Mouse (Mus musculus) forebrain, embryonic 15.5 days (tissue): ENCODE measurements around the gene St6galnac4. TPM values are rescaled to one million over a fixed set of nuclear protein-coding genes. Genes with fewer than 3 reads are reported as not detected.

Experiments used
- ATAC-seq: fragments of 200-750 bp; cut with Nextera tagmentation; replicated peaks from 2 replicates; pipeline ENCODE4 v1.8.0; 2017; ENCODE audit warnings: mild to moderate bottlenecking, moderate TSS enrichment, moderate library complexity
- H3K27ac ChIP-seq: fragments of 300-500 bp; sonication (generic); replicated peaks from 2 replicates; pipeline ENCODE4 v1.5.1; 2015; ENCODE audit warnings: mild to moderate bottlenecking, inconsistent platforms
- H3K27me3 ChIP-seq: fragments of 300-500 bp; sonication (generic); 2 replicates; pipeline ENCODE4 v1.6.1; 2015; ENCODE audit warnings: inconsistent platforms
- H3K36me3 ChIP-seq: fragments of 300-500 bp; sonication (generic); 2 replicates; pipeline ENCODE4 v1.6.1; 2015; ENCODE audit warnings: mild to moderate bottlenecking, inconsistent platforms
- H3K4me1 ChIP-seq: fragments of 300-500 bp; sonication (generic); 2 replicates; pipeline ENCODE4 v1.6.1; 2015; ENCODE audit warnings: inconsistent platforms
- H3K4me2 ChIP-seq: fragments of 300-500 bp; sonication (generic); replicated peaks from 2 replicates; pipeline ENCODE4 v1.6.1; 2015; ENCODE audit warnings: mild to moderate bottlenecking, inconsistent platforms
- H3K4me3 ChIP-seq: fragments of 300-500 bp; sonication (generic); 2 replicates; pipeline ENCODE4 v1.5.1; 2015; ENCODE audit warnings: mild to moderate bottlenecking, inconsistent platforms
- H3K9ac ChIP-seq: fragments of 300-500 bp; sonication (generic); replicated peaks from 2 replicates; pipeline ENCODE4 v1.6.1; 2015; ENCODE audit warnings: mild to moderate bottlenecking, inconsistent platforms
- H3K9me3 ChIP-seq: fragments of 300-500 bp; sonication (generic); 2 replicates; pipeline ENCODE4 v1.6.1; 2016; ENCODE audit warnings: inconsistent platforms
- WGBS: fragments of 180-500 bp; shearing (Covaris S2); methylation state at CpG from one replicate; pipeline ENCODE4 v1.1.7; 2015; ENCODE audit warnings: mixed read lengths; 5-methylcytosine and 5-hydroxymethylcytosine counted together
- polyA plus RNA-seq: library from polyadenylated mRNA; unstranded; fragments of >200 nt; fragmentation: Nextera tagmentation; extraction: Ambion mirVana; gene quantifications from 2 replicates; pipeline ENCODE4 v1.2.1, GENCODE M21; 2015

The St6galnac4 gene
- polyA plus RNA-seq, 1 experiment from 2014 or later: 26.4 TPM

GRCm38 (mm10) chr2:32590224-32590623 lies 3.3 kb downstream of the St6galnac4 start:
- no peaks in the 10 kb centered on the region for H3K9me3 ChIP-seq
- H3K27me3 ChIP-seq: no peaks in the 10 kb centered on the region
- WGBS: 84% methylated on average over 10 of the region's 10 CpGs
- peaks cover 27% of the 10 kb centered on the region for H3K4me1 ChIP-seq
- no peak overlapping the region for H3K9ac ChIP-seq
- H3K4me3 ChIP-seq: no peak overlapping the region
- no peak for ATAC-seq
- H3K36me3 ChIP-seq: no peaks in the 10 kb centered on the region
- H3K4me2 ChIP-seq: no peak overlapping the region
- no peak overlapping the region for H3K27ac ChIP-seq

GRCm38 (mm10) chr2:32591249-32591648 lies 4.4 kb downstream of the St6galnac4 start:
- Histone ChIP-seq H3K9me3 (no peaks in the 10 kb centered on the region), H3K4me2 (no peak overlapping the region), H3K9ac (no peak overlapping the region), H3K4me3 (no peak overlapping the region), H3K27ac (no peak overlapping the region), H3K27me3 (no peaks in the 10 kb centered on the region), H3K4me1 (peaks cover 29% of the 10 kb centered on the region), H3K36me3 (no peaks in the 10 kb centered on the region)
- WGBS: 79% methylated on average over 6 of the region's 6 CpGs
- no peak for ATAC-seq

- Histone ChIP-seq H3K27me3 (no peaks in the 10 kb centered on the region), H3K9me3 (no peaks in the 10 kb centered on the region), H3K4me2 (no peak overlapping the region), H3K27ac (peak overlapping the region; percentile 40), H3K4me1 (peaks cover 10% of the 10 kb centered on the region), H3K9ac (no peak overlapping the region), H3K36me3 (no peaks in the 10 kb centered on the region), H3K4me3 (no peak overlapping the region)
- 77% methylated on average over 13 of the region's 13 CpGs for WGBS
- no peak; the same call in 1 of the 2 replicates for ATAC-seq
Measured at GRCm38 (mm10) chr2:32596725-32597124, 9.8 kb downstream of the St6galnac4 start.

- Histone ChIP-seq H3K27ac (peak overlapping the region; percentile 40), H3K9me3 (no peaks in the 10 kb centered on the region), H3K27me3 (no peaks in the 10 kb centered on the region), H3K36me3 (no peaks in the 10 kb centered on the region), H3K4me3 (no peak overlapping the region), H3K4me2 (no peak overlapping the region), H3K9ac (no peak overlapping the region), H3K4me1 (peaks cover 10% of the 10 kb centered on the region)
- ATAC-seq: no peak
- WGBS: 95% methylated on average over 5 of the region's 5 CpGs
Measured at GRCm38 (mm10) chr2:32597248-32597647, 10.4 kb downstream of the St6galnac4 start.

GRCm38 (mm10) chr2:32597699-32598098 lies 10.8 kb downstream of the St6galnac4 start:
- no peak for ATAC-seq
- Histone ChIP-seq H3K27ac (no peak overlapping the region), H3K9me3 (no peaks in the 10 kb centered on the region), H3K4me2 (no peak overlapping the region), H3K9ac (no peak overlapping the region), H3K27me3 (no peaks in the 10 kb centered on the region), H3K36me3 (no peaks in the 10 kb centered on the region), H3K4me3 (no peak overlapping the region), H3K4me1 (peaks cover 14% of the 10 kb centered on the region)
- 88% methylated on average over 5 of the region's 5 CpGs for WGBS

GRCm38 (mm10) chr2:32598506-32598905 lies 11.6 kb downstream of the St6galnac4 start:
- Histone ChIP-seq H3K4me1 (peaks cover 14% of the 10 kb centered on the region), H3K27ac (no peak overlapping the region), H3K36me3 (no peaks in the 10 kb centered on the region), H3K9me3 (no peaks in the 10 kb centered on the region), H3K4me3 (no peak overlapping the region), H3K27me3 (no peaks in the 10 kb centered on the region), H3K9ac (no peak overlapping the region), H3K4me2 (no peak overlapping the region)
- ATAC-seq: no peak
- 85% methylated on average over 8 of the region's 8 CpGs for WGBS

GRCm38 (mm10) chr2:32599409-32599808 lies 12.5 kb downstream of the St6galnac4 start, which contains the start of gene St6galnac6:
Gene St6galnac6, plus strand, starts transcription at chr2:32599709.
- Histone ChIP-seq H3K27me3 (no peaks in the 10 kb centered on the region), H3K4me1 (peaks cover 14% of the 10 kb centered on the region), H3K4me3 (no peak within 1 kb of the TSS), H3K4me2 (no peak within 1 kb of the TSS), H3K9ac (no peak within 1 kb of the TSS), H3K27ac (no peak within 1 kb of the TSS), H3K36me3 (no peaks in the 10 kb centered on the region), H3K9me3 (no peaks in the 10 kb centered on the region)
- WGBS: 89% methylated on average over 3 of the region's 3 CpGs
- ATAC-seq: no peak

- H3K36me3 ChIP-seq: no peaks in the 10 kb centered on the region
- H3K4me1 ChIP-seq: peaks cover 11% of the 10 kb centered on the region
- no peak for ATAC-seq
- no peak overlapping the region for H3K27ac ChIP-seq
- H3K9me3 ChIP-seq: no peaks in the 10 kb centered on the region
- no peak overlapping the region for H3K9ac ChIP-seq
- H3K4me3 ChIP-seq: no peak overlapping the region
- no peaks in the 10 kb centered on the region for H3K27me3 ChIP-seq
- no peak overlapping the region for H3K4me2 ChIP-seq
- 37% methylated on average over 8 of the region's 8 CpGs for WGBS
Measured at GRCm38 (mm10) chr2:32601417-32602065, 14.6 kb downstream of the St6galnac4 start.

- peak overlapping the region; percentile 31 for H3K4me2 ChIP-seq
- no peaks in the 10 kb centered on the region for H3K36me3 ChIP-seq
- no peaks in the 10 kb centered on the region for H3K27me3 ChIP-seq
- H3K4me3 ChIP-seq: peak overlapping the region; percentile 26
- H3K9me3 ChIP-seq: no peaks in the 10 kb centered on the region
- H3K9ac ChIP-seq: no peak overlapping the region
- no peak overlapping the region for H3K27ac ChIP-seq
- under 1% methylated on average over 11 of the region's 11 CpGs for WGBS
- H3K4me1 ChIP-seq: peaks cover 15% of the 10 kb centered on the region
- no peak for ATAC-seq
Measured at GRCm38 (mm10) chr2:32602600-32603054, 15.7 kb downstream of the St6galnac4 start.

- no peaks in the 10 kb centered on the region for H3K27me3 ChIP-seq
- H3K9ac ChIP-seq: no peak overlapping the region
- H3K4me3 ChIP-seq: no peak overlapping the region
- no peaks in the 10 kb centered on the region for H3K9me3 ChIP-seq
- ATAC-seq: no peak
- H3K27ac ChIP-seq: no peak overlapping the region
- no peaks in the 10 kb centered on the region for H3K36me3 ChIP-seq
- WGBS: 54% methylated on average over 10 of the region's 10 CpGs
- H3K4me1 ChIP-seq: peaks cover 26% of the 10 kb centered on the region
- H3K4me2 ChIP-seq: no peak overlapping the region
Measured at GRCm38 (mm10) chr2:32604631-32605030, 17.7 kb downstream of the St6galnac4 start.

GRCm38 (mm10) chr2:32606161-32607142 lies 19.6 kb downstream of the St6galnac4 start:
- ATAC-seq: peak; percentile 85
- Histone ChIP-seq H3K4me2 (peak overlapping the region; percentile 93), H3K9ac (peak overlapping the region; percentile 79), H3K27ac (no peak overlapping the region), H3K4me1 (peaks cover 32% of the 10 kb centered on the region), H3K27me3 (no peaks in the 10 kb centered on the region), H3K4me3 (peak overlapping the region; percentile 82), H3K36me3 (no peaks in the 10 kb centered on the region), H3K9me3 (no peaks in the 10 kb centered on the region)
- 11% methylated on average over 55 of the region's 55 CpGs for WGBS
